Mouse (Mus musculus) frontal cortex, postnatal 14 days (tissue): ENCODE measurements around the gene Cchcr1.
"Not testable (repeated sequence)": the region's sequence is repeated elsewhere in the genome, so short reads cannot be mapped to it uniquely, and the experiment has no call there.

Experiments
- DNase-seq, 2 experiments: peaks; one replicate each; pipeline ENCODE4 v3.0.0; 2022; ENCODE audit warnings: low spot score in 2 of 2

The Cchcr1 gene

GRCm38 (mm10) chr17:35516652-35517500, at the start of gene Cchcr1, which contains the start of gene Tcf19:
Gene Cchcr1 (plus strand): TSS chr17:35517100.
Gene Tcf19 (minus strand): TSS chr17:35516824.
- peak; percentile 93 to 94 for DNase-seq

GRCm38 (mm10) chr17:35468936-35469335, 48.0 kb upstream of the Cchcr1 start:
- not testable (repeated sequence) for DNase-seq

- no peak for DNase-seq
Observed at GRCm38 (mm10) chr17:35469842-35470751, 46.8 kb upstream of the Cchcr1 start, which contains the start of gene H2-Q10. Gene H2-Q10 (plus strand): TSS chr17:35470089.

GRCm38 (mm10) chr17:35484066-35484465, 32.8 kb upstream of the Cchcr1 start:
- DNase-seq, result peak in 1 of 2 experiments; percentile 55

- DNase-seq, result no peak
Observed at GRCm38 (mm10) chr17:35485702-35486101, 31.2 kb upstream of the Cchcr1 start.

GRCm38 (mm10) chr17:35486726-35487125, 30.2 kb upstream of the Cchcr1 start:
- DNase-seq, result no peak

GRCm38 (mm10) chr17:35488041-35488440, 28.9 kb upstream of the Cchcr1 start:
- no peak for DNase-seq

- DNase-seq, result no peak
Observed at GRCm38 (mm10) chr17:35490320-35490719, 26.6 kb upstream of the Cchcr1 start.

GRCm38 (mm10) chr17:35497124-35497523, 19.8 kb upstream of the Cchcr1 start:
- DNase-seq, result no peak

- no peak for DNase-seq
Observed at GRCm38 (mm10) chr17:35502226-35502625, 14.7 kb upstream of the Cchcr1 start.

- no peak for DNase-seq
Observed at GRCm38 (mm10) chr17:35502762-35503161, 14.1 kb upstream of the Cchcr1 start.

- no peak for DNase-seq
Observed at GRCm38 (mm10) chr17:35503849-35504248, 13.1 kb upstream of the Cchcr1 start.

GRCm38 (mm10) chr17:35504628-35505481, 12.0 kb upstream of the Cchcr1 start:
- DNase-seq, result no peak

- no peak for DNase-seq
Observed at GRCm38 (mm10) chr17:35505776-35506175, 11.1 kb upstream of the Cchcr1 start, which contains the start of gene Pou5f1. Gene Pou5f1 (plus strand): TSS chr17:35506018.

GRCm38 (mm10) chr17:35506881-35507280, 10.0 kb upstream of the Cchcr1 start:
- no peak for DNase-seq

GRCm38 (mm10) chr17:35507556-35508260, 9.2 kb upstream of the Cchcr1 start:
- DNase-seq, result no peak

GRCm38 (mm10) chr17:35508279-35508678, 8.6 kb upstream of the Cchcr1 start:
- DNase-seq, result not testable (repeated sequence)

GRCm38 (mm10) chr17:35509284-35509683, 7.6 kb upstream of the Cchcr1 start:
- DNase-seq, result no peak

- no peak for DNase-seq
Observed at GRCm38 (mm10) chr17:35512916-35513626, 3.8 kb upstream of the Cchcr1 start.

- DNase-seq, result peak in 1 of 2 experiments; percentile 59
Observed at GRCm38 (mm10) chr17:35513886-35514285, 3.0 kb upstream of the Cchcr1 start.
